Comparison of ENCODE assay signal across 20 mouse cellular contexts in the genomic region with DNA sequence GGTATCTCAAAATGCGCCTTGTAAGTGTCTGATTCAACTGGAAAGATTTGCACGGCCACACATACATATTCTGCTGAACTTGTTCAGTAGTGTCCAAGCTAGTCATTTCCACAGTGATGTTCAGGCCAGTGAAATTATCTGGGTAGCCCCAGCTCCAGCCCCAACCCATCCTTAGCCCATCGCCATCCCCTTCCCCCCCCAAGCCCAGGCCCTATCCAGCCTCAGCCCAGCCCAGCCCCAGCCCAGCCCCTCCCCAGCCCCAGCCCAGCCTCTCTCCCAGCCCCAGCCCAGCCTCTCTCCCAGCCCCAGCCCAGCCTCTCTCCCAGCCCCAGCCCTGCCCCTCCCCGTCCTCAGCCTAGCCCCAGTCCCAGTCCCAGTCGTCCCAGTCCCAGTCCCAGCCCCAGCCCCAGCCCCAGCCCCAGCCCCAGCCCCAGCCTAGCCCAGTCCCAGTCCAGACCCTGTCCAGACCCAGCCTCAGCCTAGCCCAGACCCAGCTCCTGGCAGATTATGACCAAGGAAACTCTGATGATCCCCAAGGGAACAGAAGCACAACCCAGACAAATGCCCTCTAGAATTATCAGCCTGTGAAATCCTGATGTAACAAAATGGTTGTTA.
DNase-seq lines count a peak whose midpoint lies in the region; ATAC-seq and TF ChIP-seq lines count a peak whose summit lies in the region.
"Had no signal": no experiment of that assay in that cellular context is flagged by ENCODE, and none has a peak within 500 bp of the region (broad histone marks: within the 10 kb centered on the region; RNA-seq: fewer than 3 reads in every experiment).

No protein-coding gene starts in this region.

- no peak overlapping the region for H3K9ac ChIP-seq in forebrain, embryonic 13.5 days
- H3K9ac ChIP-seq in forebrain, postnatal 0 days: no peak overlapping the region
- no peak overlapping the region for H3K9ac ChIP-seq in hindbrain, embryonic 13.5 days
- no peak overlapping the region for H3K9ac ChIP-seq in hindbrain, embryonic 16.5 days (ENCODE audit: low read depth, low read length)
- H3K9ac ChIP-seq in lung, embryonic 14.5 days: no peak overlapping the region
- H3K9ac ChIP-seq in midbrain, embryonic 15.5 days: no peak overlapping the region
- H3K9ac ChIP-seq: embryonic facial prominence, embryonic 12.5 days; limb, embryonic 13.5 days; liver, embryonic 14.5 days had no signal

- H3K27me3 ChIP-seq in forebrain, embryonic 13.5 days: no peaks in the 10 kb centered on the region
- no peaks in the 10 kb centered on the region for H3K27me3 ChIP-seq in forebrain, postnatal 0 days (ENCODE audit: insufficient read depth, low read length)
- peaks cover 3% of the 10 kb centered on the region; the same call in 1 of the 2 replicates for H3K27me3 ChIP-seq in hindbrain, embryonic 13.5 days
- no peaks in the 10 kb centered on the region for H3K27me3 ChIP-seq in hindbrain, embryonic 16.5 days (replicated peaks; ENCODE audit: control insufficient read depth, insufficient read depth, low read length)
- no peaks in the 10 kb centered on the region for H3K27me3 ChIP-seq in lung, embryonic 14.5 days (ENCODE audit: insufficient read depth, low read length)
- no peaks in the 10 kb centered on the region for H3K27me3 ChIP-seq in midbrain, embryonic 15.5 days (replicated peaks)
- H3K27me3 ChIP-seq: embryonic facial prominence, embryonic 12.5 days; limb, embryonic 13.5 days had no signal

- H3K4me1 ChIP-seq in forebrain, embryonic 13.5 days: no peaks in the 10 kb centered on the region
- H3K4me1 ChIP-seq in forebrain, postnatal 0 days (ENCODE audit: insufficient read depth): no peaks in the 10 kb centered on the region
- H3K4me1 ChIP-seq in hindbrain, embryonic 13.5 days (replicated peaks): no peaks in the 10 kb centered on the region
- no peaks in the 10 kb centered on the region for H3K4me1 ChIP-seq in hindbrain, embryonic 16.5 days (ENCODE audit: control insufficient read depth, insufficient read depth, low read depth, low read length)
- no peaks in the 10 kb centered on the region for H3K4me1 ChIP-seq in lung, embryonic 14.5 days (ENCODE audit: insufficient read depth)
- no peaks in the 10 kb centered on the region for H3K4me1 ChIP-seq in midbrain, embryonic 15.5 days
- H3K4me1 ChIP-seq: embryonic facial prominence, embryonic 12.5 days; limb, embryonic 13.5 days had no signal

- no peak overlapping the region for H3K27ac ChIP-seq in forebrain, embryonic 13.5 days
- H3K27ac ChIP-seq in forebrain, postnatal 0 days (ENCODE audit: low read depth, low read length): no peak overlapping the region
- H3K27ac ChIP-seq in hindbrain, embryonic 13.5 days: no peak overlapping the region
- H3K27ac ChIP-seq in hindbrain, embryonic 16.5 days (ENCODE audit: low read depth, low read length): no peak overlapping the region
- H3K27ac ChIP-seq in lung, embryonic 14.5 days (ENCODE audit: low read depth): no peak overlapping the region
- H3K27ac ChIP-seq in midbrain, embryonic 15.5 days: no peak overlapping the region
- H3K27ac ChIP-seq: embryonic facial prominence, embryonic 12.5 days; heart, adult 2 months; limb, embryonic 13.5 days; liver, embryonic 14.5 days had no signal

- no peak overlapping the region for H3K4me2 ChIP-seq in forebrain, embryonic 13.5 days
- no peak overlapping the region for H3K4me2 ChIP-seq in forebrain, postnatal 0 days (ENCODE audit: low read depth)
- no peak overlapping the region for H3K4me2 ChIP-seq in hindbrain, embryonic 13.5 days
- H3K4me2 ChIP-seq in hindbrain, embryonic 16.5 days (ENCODE audit: low read length): no peak overlapping the region
- no peak overlapping the region for H3K4me2 ChIP-seq in lung, embryonic 14.5 days
- H3K4me2 ChIP-seq in midbrain, embryonic 15.5 days: no peak overlapping the region
- H3K4me2 ChIP-seq: embryonic facial prominence, embryonic 12.5 days; limb, embryonic 13.5 days had no signal

- H3K36me3 ChIP-seq in forebrain, embryonic 13.5 days (ENCODE audit: poor library complexity, severe bottlenecking): no peaks in the 10 kb centered on the region
- H3K36me3 ChIP-seq in forebrain, postnatal 0 days (ENCODE audit: insufficient read depth): peaks cover 3% of the 10 kb centered on the region; the same call in 1 of the 2 replicates
- no peaks in the 10 kb centered on the region for H3K36me3 ChIP-seq in hindbrain, embryonic 13.5 days
- H3K36me3 ChIP-seq in hindbrain, embryonic 16.5 days (ENCODE audit: control insufficient read depth, insufficient read depth, low read length): no peaks in the 10 kb centered on the region
- no peaks in the 10 kb centered on the region for H3K36me3 ChIP-seq in lung, embryonic 14.5 days (ENCODE audit: insufficient read depth)
- H3K36me3 ChIP-seq in midbrain, embryonic 15.5 days (replicated peaks): no peaks in the 10 kb centered on the region
- H3K36me3 ChIP-seq: embryonic facial prominence, embryonic 12.5 days; limb, embryonic 13.5 days had no signal

- ATAC-seq in forebrain, embryonic 13.5 days: 0 out of 2 replicates have a peak, but pooled peaks have one; percentile 27
- ATAC-seq in forebrain, postnatal 0 days: no peak; the same call in 1 of the 2 replicates
- ATAC-seq in hindbrain, embryonic 13.5 days (ENCODE audit: low FRiP score): peak; percentile 61; the same call in 1 of the 2 replicates
- ATAC-seq in hindbrain, embryonic 16.5 days: no peak
- peak; percentile 47; the same call in 1 of the 2 replicates for ATAC-seq in lung, embryonic 14.5 days (ENCODE audit: insufficient read depth)
- ATAC-seq in midbrain, embryonic 15.5 days (replicated peaks): peak; percentile 50

- TF ChIP-seq CTCF in forebrain, postnatal 0 days (IDR thresholded peaks at IDR 0.05; ENCODE audit: low read depth): no peak
- TF ChIP-seq CTCF in lung, embryonic 14.5 days (IDR thresholded peaks at IDR 0.05; ENCODE audit: low read depth): no peak

- WGBS in forebrain, embryonic 13.5 days: 59% methylated on average over 4 of the region's 5 CpGs
- WGBS in forebrain, postnatal 0 days: 57% methylated on average over 5 of the region's 5 CpGs
- WGBS in hindbrain, embryonic 13.5 days: 50% methylated on average over 5 of the region's 5 CpGs
- WGBS in hindbrain, embryonic 16.5 days: 47% methylated on average over 5 of the region's 5 CpGs
- WGBS in lung, embryonic 14.5 days: 42% methylated on average over 5 of the region's 5 CpGs
- WGBS in midbrain, embryonic 15.5 days: 58% methylated on average over 5 of the region's 5 CpGs

- H3K4me3 ChIP-seq in forebrain, embryonic 13.5 days: no peak overlapping the region
- H3K4me3 ChIP-seq in forebrain, postnatal 0 days (ENCODE audit: low read depth, low read length): no peak overlapping the region
- no peak overlapping the region for H3K4me3 ChIP-seq in hindbrain, embryonic 13.5 days
- no peak overlapping the region for H3K4me3 ChIP-seq in hindbrain, embryonic 16.5 days (ENCODE audit: low read length)
- H3K4me3 ChIP-seq in lung, embryonic 14.5 days (ENCODE audit: low read depth, low read length): no peak overlapping the region
- H3K4me3 ChIP-seq in midbrain, embryonic 15.5 days: no peak overlapping the region
- H3K4me3 ChIP-seq: embryonic facial prominence, embryonic 12.5 days; erythroblast, embryonic 14.5 days; heart, adult 2 months; limb, embryonic 13.5 days had no signal

- H3K9me3 ChIP-seq in forebrain, embryonic 13.5 days (replicated peaks): no peaks in the 10 kb centered on the region
- no peaks in the 10 kb centered on the region for H3K9me3 ChIP-seq in forebrain, postnatal 0 days (ENCODE audit: low read length)
- no peaks in the 10 kb centered on the region for H3K9me3 ChIP-seq in hindbrain, embryonic 13.5 days
- no peaks in the 10 kb centered on the region for H3K9me3 ChIP-seq in hindbrain, embryonic 16.5 days (ENCODE audit: control insufficient read depth, low read length)
- no peaks in the 10 kb centered on the region for H3K9me3 ChIP-seq in lung, embryonic 14.5 days (ENCODE audit: low read depth, low read length)
- no peaks in the 10 kb centered on the region for H3K9me3 ChIP-seq in midbrain, embryonic 15.5 days
- H3K9me3 ChIP-seq: embryonic facial prominence, embryonic 12.5 days; limb, embryonic 13.5 days had no signal

- DNase-seq in forebrain, postnatal 0 days: no peak
- no peak for DNase-seq in lung, embryonic 14.5 days
- DNase-seq in lung, adult 18-20 months: no peak
- DNase-seq in adrenal gland, adult (ENCODE audit: inconsistent age in 2 of 2, low spot score in 1 of 2): no peak
- DNase-seq: adrenal gland, postnatal 14 days; cerebellum, adult 9-11 months; gastrocnemius, postnatal 25 days; heart, adult 2 months; kidney, adult 18-20 months; lung, postnatal 10 days; right cerebral cortex, postnatal 25 days; thymus, postnatal 36 days had no signal

Comparison
In these comparisons a context has a peak if more than half of its experiments do, and no peak if none do; other contexts are left out.
1. ATAC-seq: peak in forebrain, embryonic 13.5 days (single experiment), hindbrain, embryonic 13.5 days (single experiment), lung, embryonic 14.5 days (single experiment) and midbrain, embryonic 15.5 days (single experiment); none in forebrain, postnatal 0 days (single experiment) and hindbrain, embryonic 16.5 days (single experiment).